Mouse (Mus musculus): ENCODE results near the gene Pcyt2.

Pcyt2 gene

DNA sequence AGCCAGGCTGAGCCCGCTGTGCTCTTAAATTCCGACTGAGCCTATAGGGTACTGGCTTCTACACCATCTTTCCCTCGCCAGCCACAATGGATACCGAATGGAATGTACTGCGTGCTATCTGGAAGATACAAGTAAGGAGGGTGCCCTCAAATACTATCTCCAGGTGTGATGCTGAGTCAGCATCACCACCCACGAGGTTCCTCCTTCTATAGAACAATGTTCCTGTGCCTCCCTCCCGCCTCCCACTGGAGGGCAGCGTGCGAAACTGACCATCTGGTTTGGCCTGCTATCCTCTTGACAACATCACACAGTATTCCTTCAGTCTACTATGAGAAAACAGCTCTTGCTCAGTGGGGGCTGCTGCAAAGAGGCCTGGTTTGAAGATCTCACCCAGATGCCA, 52.6 kb downstream of the Pcyt2 start:
- DNase-seq (ENCODE audit: extremely low spot score, low spot score): no peak

DNA sequence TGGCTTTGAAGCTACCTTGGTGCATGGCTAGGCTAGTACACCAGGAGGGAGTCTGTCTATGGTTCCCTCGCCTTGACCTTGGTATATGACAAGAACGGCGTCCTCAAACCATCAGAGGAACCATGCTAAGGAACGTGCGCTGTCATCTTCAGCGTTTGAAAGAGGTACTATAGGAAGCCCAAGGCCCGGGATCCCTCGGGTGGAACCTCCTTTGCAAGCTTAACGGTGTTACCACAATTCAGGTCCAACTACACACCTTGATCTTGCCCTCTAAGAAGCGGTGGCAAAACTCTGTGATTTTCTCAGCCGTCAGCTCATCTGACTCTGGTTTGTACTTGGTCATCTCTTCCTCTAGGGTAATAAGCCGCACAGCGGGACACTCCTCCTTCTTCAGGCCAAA, 54.8 kb downstream of the Pcyt2 start:
- DNase-seq (ENCODE audit: extremely low spot score, low spot score): no peak

DNA sequence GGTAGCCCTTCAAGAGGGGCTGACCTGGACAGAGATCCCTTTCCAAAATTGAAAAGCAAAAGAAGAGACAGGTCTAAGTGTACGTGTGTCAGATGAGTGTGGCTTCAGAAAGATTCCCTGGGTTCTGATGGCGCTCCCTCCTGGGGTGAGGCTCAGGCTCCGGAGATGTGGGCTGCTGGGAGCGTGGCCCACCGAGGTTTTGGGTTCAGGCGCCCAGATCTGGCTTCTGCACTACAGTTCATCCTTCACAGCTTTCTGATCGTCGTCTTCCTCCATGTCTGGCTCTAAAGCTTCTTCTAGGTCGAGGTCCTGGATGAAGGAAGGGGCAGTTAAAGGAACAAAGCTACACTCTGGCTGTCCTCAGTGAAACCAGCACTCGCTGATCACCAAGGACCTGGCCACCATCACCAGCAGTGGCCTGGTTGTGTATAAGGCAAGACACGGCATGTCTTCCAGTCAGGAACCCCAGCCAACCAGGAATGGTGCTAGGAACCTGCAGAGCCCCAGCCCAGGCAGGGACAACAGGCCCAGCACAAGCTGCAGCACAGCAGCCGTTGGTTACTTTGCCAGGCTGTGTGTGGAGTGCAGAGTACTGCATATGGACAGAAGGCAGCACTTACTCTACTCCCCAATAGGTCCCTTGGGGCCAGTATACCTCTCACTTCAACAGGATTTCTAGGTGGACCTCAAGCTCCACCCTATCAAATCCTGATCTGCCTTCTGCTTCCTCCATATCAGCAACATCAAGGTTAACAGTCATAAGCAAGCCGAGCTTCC, 56.6 kb downstream of the Pcyt2 start:
- DNase-seq (ENCODE audit: extremely low spot score, low spot score): no peak
